8 mouse cellular contexts compared by ENCODE assay signal in genomic region chr6:99439214-99439877, GRCm38 (mm10).
DNase-seq lines count a peak whose midpoint lies in the region; ATAC-seq lines count a peak whose summit lies in the region.

No protein-coding gene starts in this region.

- ATAC-seq in liver, embryonic 11.5 days (replicated peaks; ENCODE audit: low FRiP score) = no peak
- ATAC-seq in liver, embryonic 12.5 days = no peak
- no peak for ATAC-seq in hindbrain, embryonic 16.5 days
- peak; percentile 59; the same call in 1 of the 2 replicates for ATAC-seq in midbrain, embryonic 11.5 days (ENCODE audit: low FRiP score)

- no peak overlapping the region for H3K4me3 ChIP-seq in liver, embryonic 11.5 days (ENCODE audit: low read depth, low read length)
- H3K4me3 ChIP-seq in liver, embryonic 12.5 days = no peak overlapping the region
- no peak overlapping the region for H3K4me3 ChIP-seq in hindbrain, embryonic 16.5 days (ENCODE audit: low read length)
- H3K4me3 ChIP-seq in midbrain, embryonic 11.5 days (ENCODE audit: low read depth, low read length) = no peak overlapping the region

- H3K4me2 ChIP-seq in liver, embryonic 11.5 days = 0 out of 2 replicates have a peak overlapping the region, but pooled peaks have one; percentile 18
- no peak overlapping the region for H3K4me2 ChIP-seq in liver, embryonic 12.5 days
- H3K4me2 ChIP-seq in hindbrain, embryonic 16.5 days (ENCODE audit: low read length) = peak overlapping the region; percentile 31
- peak overlapping the region; percentile 21; the same call in 1 of the 2 replicates for H3K4me2 ChIP-seq in midbrain, embryonic 11.5 days

- 53% methylated on average over 9 of the region's 9 CpGs for WGBS in liver, embryonic 11.5 days
- 53% methylated on average over 9 of the region's 9 CpGs for WGBS in liver, embryonic 12.5 days (ENCODE audit: insufficient replicate concordance)
- WGBS in hindbrain, embryonic 16.5 days = 12% methylated on average over 9 of the region's 9 CpGs
- 5% methylated on average over 9 of the region's 9 CpGs for WGBS in midbrain, embryonic 11.5 days

- H3K36me3 ChIP-seq in liver, embryonic 11.5 days (ENCODE audit: control insufficient read depth, insufficient read depth, low read length) = peaks cover 3% of the 10 kb centered on the region
- peaks cover 9% of the 10 kb centered on the region; the same call in 1 of the 2 replicates for H3K36me3 ChIP-seq in liver, embryonic 12.5 days
- H3K36me3 ChIP-seq in hindbrain, embryonic 16.5 days (ENCODE audit: control insufficient read depth, insufficient read depth, low read length) = no peaks in the 10 kb centered on the region
- H3K36me3 ChIP-seq in midbrain, embryonic 11.5 days (ENCODE audit: control insufficient read depth, insufficient read depth, low read length) = peaks cover 3% of the 10 kb centered on the region

- H3K9ac ChIP-seq in liver, embryonic 11.5 days (ENCODE audit: low read depth, low read length) = no peak overlapping the region
- H3K9ac ChIP-seq in liver, embryonic 12.5 days = no peak overlapping the region
- no peak overlapping the region; the same call in 1 of the 2 replicates for H3K9ac ChIP-seq in hindbrain, embryonic 16.5 days (ENCODE audit: low read depth, low read length)
- H3K9ac ChIP-seq in midbrain, embryonic 11.5 days (ENCODE audit: low read length) = peak overlapping the region; percentile 31; the same call in 1 of the 2 replicates

- H3K9me3 ChIP-seq in liver, embryonic 11.5 days (ENCODE audit: control insufficient read depth, low read length) = no peaks in the 10 kb centered on the region
- no peaks in the 10 kb centered on the region for H3K9me3 ChIP-seq in liver, embryonic 12.5 days (replicated peaks)
- no peaks in the 10 kb centered on the region for H3K9me3 ChIP-seq in hindbrain, embryonic 16.5 days (ENCODE audit: control insufficient read depth, low read length)
- H3K9me3 ChIP-seq in midbrain, embryonic 11.5 days (ENCODE audit: control insufficient read depth, low read length) = no peaks in the 10 kb centered on the region

- no peak overlapping the region for H3K27ac ChIP-seq in liver, embryonic 11.5 days (ENCODE audit: low read depth, low read length)
- no peak overlapping the region for H3K27ac ChIP-seq in liver, embryonic 12.5 days
- peak overlapping the region; percentile 48 for H3K27ac ChIP-seq in hindbrain, embryonic 16.5 days (ENCODE audit: low read depth, low read length)
- H3K27ac ChIP-seq in midbrain, embryonic 11.5 days (ENCODE audit: low read depth, low read length) = peak overlapping the region; percentile 33

- no peak for DNase-seq in liver, embryonic 11.5 days (ENCODE audit: low spot score)
- DNase-seq in fibroblast of lung, adult 2 months (ENCODE audit: low read depth) = peak; percentile 72
- DNase-seq in midbrain, embryonic 11.5 days (ENCODE audit: low spot score, missing footprints) = peak; percentile 88
- DNase-seq in MN1 (ENCODE audit: low spot score) = no peak
- DNase-seq in thymus, postnatal 0 days (ENCODE audit: low spot score) = no peak
- no peak for DNase-seq in left cerebral cortex, postnatal 14 days (ENCODE audit: low spot score in 2 of 2)

- intact Hi-C loops in left cerebral cortex, postnatal 14 days (cut with DNase I) = no loop called here

- peaks cover 7% of the 10 kb centered on the region for H3K4me1 ChIP-seq in liver, embryonic 11.5 days (replicated peaks; ENCODE audit: control insufficient read depth, insufficient read depth, low read length)
- H3K4me1 ChIP-seq in liver, embryonic 12.5 days = peaks cover 23% of the 10 kb centered on the region; the same call in 1 of the 2 replicates
- peaks cover 20% of the 10 kb centered on the region for H3K4me1 ChIP-seq in hindbrain, embryonic 16.5 days (ENCODE audit: control insufficient read depth, insufficient read depth, low read depth, low read length)
- peaks cover 21% of the 10 kb centered on the region for H3K4me1 ChIP-seq in midbrain, embryonic 11.5 days (ENCODE audit: control insufficient read depth, insufficient read depth, low read length)

- H3K27me3 ChIP-seq in liver, embryonic 11.5 days (replicated peaks; ENCODE audit: control insufficient read depth, insufficient read depth, low read length) = no peaks in the 10 kb centered on the region
- no peaks in the 10 kb centered on the region for H3K27me3 ChIP-seq in liver, embryonic 12.5 days (replicated peaks)
- H3K27me3 ChIP-seq in hindbrain, embryonic 16.5 days (replicated peaks; ENCODE audit: control insufficient read depth, insufficient read depth, low read length) = no peaks in the 10 kb centered on the region
- no peaks in the 10 kb centered on the region for H3K27me3 ChIP-seq in midbrain, embryonic 11.5 days (ENCODE audit: control insufficient read depth, insufficient read depth, low read length)

Comparison
In these comparisons a context has a peak if more than half of its experiments do, and no peak if none do; other contexts are left out.
1. DNase-seq: peak in fibroblast of lung, adult 2 months (single experiment) and midbrain, embryonic 11.5 days (single experiment); none in liver, embryonic 11.5 days (single experiment), MN1 (single experiment), thymus, postnatal 0 days (single experiment) and left cerebral cortex, postnatal 14 days (0 of 2).
2. H3K27ac ChIP-seq: peak in hindbrain, embryonic 16.5 days (single experiment) and midbrain, embryonic 11.5 days (single experiment); none in liver, embryonic 11.5 days (single experiment) and liver, embryonic 12.5 days (single experiment).